Comparison of ENCODE assay signal across 24 mouse cellular contexts in genomic region chr4:75300205-75300972, GRCm38 (mm10).
"Had no signal": no experiment of that assay in that cellular context is flagged by ENCODE, and none has a peak within 500 bp of the region (broad histone marks: within the 10 kb centered on the region; RNA-seq: fewer than 3 reads in every experiment).

No protein-coding gene starts in this region.

- H3K9me3 ChIP-seq: heart, embryonic 13.5 days; heart, embryonic 15.5 days; hindbrain, embryonic 13.5 days; hindbrain, embryonic 15.5 days; kidney, embryonic 15.5 days; limb, embryonic 10.5 days; limb, embryonic 12.5 days; liver, embryonic 13.5 days; liver, embryonic 15.5 days had no signal

- H3K36me3 ChIP-seq: heart, embryonic 13.5 days; heart, embryonic 15.5 days; hindbrain, embryonic 13.5 days; hindbrain, embryonic 15.5 days; kidney, embryonic 15.5 days; limb, embryonic 10.5 days; limb, embryonic 12.5 days; liver, embryonic 13.5 days; liver, embryonic 15.5 days had no signal

- ATAC-seq: hindbrain, postnatal 0 days; intestine, embryonic 16.5 days had no signal

- DNase-seq: gastrocnemius, postnatal 14 days; gastrocnemius, postnatal 36 days; heart, adult 18-20 months; heart, postnatal 14 days; heart, postnatal 36 days; kidney, adult 11 months; kidney, adult 2 months; kidney, adult 9 months; kidney, postnatal 14 days; kidney, postnatal 36 days; liver; liver, embryonic 13.5 days had no signal

- H3K27me3 ChIP-seq: heart, embryonic 13.5 days; heart, embryonic 15.5 days; hindbrain, embryonic 13.5 days; hindbrain, embryonic 15.5 days; kidney, embryonic 15.5 days; limb, embryonic 12.5 days; liver, embryonic 13.5 days; liver, embryonic 15.5 days had no signal

- H3K9ac ChIP-seq: heart, embryonic 13.5 days; heart, embryonic 15.5 days; hindbrain, embryonic 13.5 days; hindbrain, embryonic 15.5 days; kidney, embryonic 15.5 days; limb, embryonic 12.5 days; liver, embryonic 13.5 days; liver, embryonic 15.5 days had no signal

- H3K4me3 ChIP-seq: heart, embryonic 13.5 days; heart, embryonic 15.5 days; hindbrain, embryonic 13.5 days; hindbrain, embryonic 15.5 days; kidney, embryonic 15.5 days; left cerebral cortex, adult 2 months; limb, embryonic 10.5 days; limb, embryonic 12.5 days; liver, embryonic 13.5 days; liver, embryonic 15.5 days had no signal

- H3K27ac ChIP-seq: heart, embryonic 13.5 days; heart, embryonic 15.5 days; hindbrain, embryonic 13.5 days; hindbrain, embryonic 15.5 days; hindbrain, postnatal 0 days; kidney, embryonic 15.5 days; kidney, postnatal 0 days; left cerebral cortex, adult 2 months; limb, embryonic 10.5 days; limb, embryonic 12.5 days; liver, embryonic 13.5 days; liver, embryonic 15.5 days had no signal

- H3K4me1 ChIP-seq: heart, embryonic 13.5 days; heart, embryonic 15.5 days; hindbrain, embryonic 13.5 days; hindbrain, embryonic 15.5 days; kidney, embryonic 15.5 days; limb, embryonic 10.5 days; limb, embryonic 12.5 days; liver, embryonic 13.5 days; liver, embryonic 15.5 days had no signal
